ENCODE assay signal across 26 mouse cellular contexts in genomic region chr6:100623922-100624321, GRCm38 (mm10). TPM values are rescaled to one million over a fixed set of nuclear protein-coding genes. Genes with fewer than 3 reads are reported as not detected.
DNase-seq lines count a peak whose midpoint lies in the region; ATAC-seq and TF ChIP-seq lines count a peak whose summit lies in the region.
"Had no signal": no experiment of that assay in that cellular context is flagged by ENCODE, and none has a peak within 500 bp of the region (broad histone marks: within the 10 kb centered on the region; RNA-seq: fewer than 3 reads in every experiment).

No protein-coding gene starts in this region.

- H3K4me2 ChIP-seq in intestine, embryonic 15.5 days (replicated peaks) = no peak overlapping the region
- no peak overlapping the region for H3K4me2 ChIP-seq in intestine, postnatal 0 days (replicated peaks; ENCODE audit: low read depth)
- H3K4me2 ChIP-seq in liver, embryonic 13.5 days = peak overlapping the region; percentile 50
- H3K4me2 ChIP-seq: forebrain, embryonic 13.5 days; heart, embryonic 12.5 days; midbrain, embryonic 13.5 days; neural tube, embryonic 12.5 days had no signal

- H3K4me1 ChIP-seq in intestine, embryonic 15.5 days (replicated peaks) = 0 out of 2 replicates have a peak, but pooled peaks cover 4% of the 10 kb centered on the region
- no peaks in the 10 kb centered on the region for H3K4me1 ChIP-seq in intestine, postnatal 0 days (replicated peaks; ENCODE audit: control insufficient read depth, insufficient read depth, low read length)
- H3K4me1 ChIP-seq in erythroblast, embryonic 14.5 days (ENCODE audit: control insufficient read depth) = peaks cover 69% of the 10 kb centered on the region
- H3K4me1 ChIP-seq in liver, embryonic 13.5 days (replicated peaks) = peaks cover 39% of the 10 kb centered on the region
- H3K4me1 ChIP-seq: forebrain, embryonic 13.5 days; hindbrain, embryonic 10.5 days; midbrain, embryonic 13.5 days; neural tube, embryonic 12.5 days had no signal

- ATAC-seq in intestine, embryonic 15.5 days = peak; percentile 63
- ATAC-seq in intestine, postnatal 0 days = no peak
- ATAC-seq in liver, embryonic 13.5 days (ENCODE audit: low read depth) = peak; percentile 92
- ATAC-seq in megakaryocyte-erythroid progenitor cell, adult 5-6 weeks (replicated peaks; ENCODE audit: low FRiP score, low TSS enrichment, poor library complexity, severe bottlenecking) = peak; percentile 54
- ATAC-seq: forebrain, embryonic 13.5 days; hindbrain, embryonic 16.5 days; midbrain, embryonic 13.5 days had no signal

- no peaks in the 10 kb centered on the region for H3K27me3 ChIP-seq in intestine, embryonic 15.5 days (replicated peaks)
- H3K27me3 ChIP-seq in intestine, postnatal 0 days (replicated peaks; ENCODE audit: control insufficient read depth, insufficient read depth, low read length) = no peaks in the 10 kb centered on the region
- H3K27me3 ChIP-seq in erythroblast, embryonic 14.5 days (ENCODE audit: control insufficient read depth) = no peaks in the 10 kb centered on the region
- no peaks in the 10 kb centered on the region for H3K27me3 ChIP-seq in liver, embryonic 13.5 days
- H3K27me3 ChIP-seq: forebrain, embryonic 13.5 days; heart, embryonic 12.5 days; midbrain, embryonic 13.5 days; neural tube, embryonic 12.5 days had no signal

- H3K36me3 ChIP-seq in intestine, embryonic 15.5 days = no peaks in the 10 kb centered on the region
- H3K36me3 ChIP-seq in intestine, postnatal 0 days (ENCODE audit: control insufficient read depth, insufficient read depth) = 0 out of 2 replicates have a peak, but pooled peaks cover 3% of the 10 kb centered on the region
- peaks cover 55% of the 10 kb centered on the region for H3K36me3 ChIP-seq in erythroblast, embryonic 14.5 days (ENCODE audit: control insufficient read depth)
- H3K36me3 ChIP-seq in liver, embryonic 13.5 days = peaks cover 20% of the 10 kb centered on the region
- H3K36me3 ChIP-seq: heart, embryonic 12.5 days; midbrain, embryonic 13.5 days; neural tube, embryonic 12.5 days had no signal

- no peak overlapping the region for H3K9ac ChIP-seq in intestine, embryonic 15.5 days
- no peak overlapping the region for H3K9ac ChIP-seq in intestine, postnatal 0 days (ENCODE audit: low read depth, low read length)
- H3K9ac ChIP-seq in liver, embryonic 13.5 days = peak overlapping the region; percentile 42; the same call in 1 of the 2 replicates
- H3K9ac ChIP-seq: forebrain, embryonic 13.5 days; heart, embryonic 12.5 days; midbrain, embryonic 13.5 days; neural tube, embryonic 12.5 days had no signal

- H3K4me3 ChIP-seq in intestine, embryonic 15.5 days (replicated peaks) = no peak overlapping the region
- H3K4me3 ChIP-seq in intestine, postnatal 0 days (ENCODE audit: low read depth, low read length) = no peak overlapping the region
- H3K4me3 ChIP-seq in erythroblast, embryonic 14.5 days (replicated peaks) = peak overlapping the region; percentile 38
- no peak overlapping the region for H3K4me3 ChIP-seq in liver, embryonic 13.5 days (replicated peaks)
- H3K4me3 ChIP-seq: forebrain, embryonic 13.5 days; heart, embryonic 12.5 days; hindbrain, embryonic 10.5 days; left cerebral cortex, adult 2 months; limb, embryonic 10.5 days; midbrain, embryonic 13.5 days; neural tube, embryonic 12.5 days had no signal

- peak; percentile 67 for DNase-seq in liver, embryonic 13.5 days
- no peak for DNase-seq in left cerebral cortex, adult 9 months (ENCODE audit: low spot score in 2 of 2)
- no peak for DNase-seq in natural killer cell, adult 2 months (ENCODE audit: low spot score in 2 of 2)
- no peak for DNase-seq in right cerebral cortex, adult 2 months (ENCODE audit: low spot score in 2 of 2)
- DNase-seq: adrenal gland, postnatal 25 days; cerebellum, adult 18-20 months; cerebellum, postnatal 14 days; heart, adult 18-20 months; heart, postnatal 10 days; kidney, adult 11 months; layer of hippocampus, adult 9-11 months; lung, postnatal 10 days; right cerebral cortex, postnatal 25 days had no signal

- 70% methylated on average over 2 of the region's 2 CpGs for WGBS in intestine, embryonic 15.5 days
- WGBS in intestine, postnatal 0 days = 41% methylated on average over 2 of the region's 2 CpGs
- WGBS in liver, embryonic 13.5 days (ENCODE audit: insufficient replicate concordance) = 31% methylated on average over 2 of the region's 2 CpGs

- H3K27ac ChIP-seq in intestine, embryonic 15.5 days = no peak overlapping the region
- no peak overlapping the region for H3K27ac ChIP-seq in intestine, postnatal 0 days (ENCODE audit: low read depth, low read length)
- H3K27ac ChIP-seq in liver, embryonic 13.5 days = peak overlapping the region; percentile 86
- H3K27ac ChIP-seq: forebrain, embryonic 13.5 days; hindbrain, embryonic 10.5 days; kidney, postnatal 0 days; left cerebral cortex, adult 2 months; limb, embryonic 10.5 days; midbrain, embryonic 13.5 days; neural tube, embryonic 12.5 days had no signal

- no peak for TF ChIP-seq CTCF in intestine, postnatal 0 days (IDR thresholded peaks at IDR 0.05; ENCODE audit: low read depth)

- no peaks in the 10 kb centered on the region for H3K9me3 ChIP-seq in intestine, embryonic 15.5 days
- no peaks in the 10 kb centered on the region for H3K9me3 ChIP-seq in intestine, postnatal 0 days (ENCODE audit: control insufficient read depth)
- H3K9me3 ChIP-seq in erythroblast, embryonic 14.5 days (ENCODE audit: control insufficient read depth, low read length) = no peaks in the 10 kb centered on the region
- no peaks in the 10 kb centered on the region for H3K9me3 ChIP-seq in liver, embryonic 13.5 days (replicated peaks)
- H3K9me3 ChIP-seq: forebrain, embryonic 13.5 days; heart, embryonic 12.5 days; hindbrain, embryonic 10.5 days; limb, embryonic 10.5 days; midbrain, embryonic 13.5 days; neural tube, embryonic 12.5 days had no signal

RNA-seq across cellular contexts. Expression of gene Shq1, which starts 47.0 kb away (rescaled TPM):
- 16.8 and 18.2 TPM in 2 replicates for polyA plus RNA-seq in intestine, embryonic 15.5 days (2015; fragmentation: Nextera tagmentation; extraction: Ambion mirVana)
- 4.8 and 5.8 TPM in 2 replicates for polyA plus RNA-seq in intestine, postnatal 0 days (2015; fragmentation: Nextera tagmentation; extraction: Ambion mirVana)
- polyA plus RNA-seq in erythroblast, embryonic 14.5 days (2012) = 0.82 and 1.0 TPM in 2 replicates
- polyA plus RNA-seq in liver, embryonic 13.5 days (2015; fragmentation: Nextera tagmentation; extraction: Ambion mirVana) = 15.3 and 16.4 TPM in 2 replicates
- total RNA-seq in megakaryocyte-erythroid progenitor cell, adult 5-6 weeks (2014; fragmentation: Nextera tagmentation) = 13.0 and 20.7 TPM in 2 replicates
- 15.1 and 18.4 TPM in 2 replicates for total RNA-seq in megakaryocyte-erythroid progenitor cell, adult 5-6 weeks (2017)
